Mouse (Mus musculus) myocyte (in vitro differentiated cells): ENCODE results near the gene Fam178b. TPM values are rescaled to one million over a fixed set of nuclear protein-coding genes. Genes with fewer than 3 reads are reported as not detected.
A peak's percentile ranks its signal among the peaks of the same experiment; 100 is the strongest.

Source experiments
- H3K27me3 ChIP-seq: one replicate; pipeline ENCODE4 v1.6.1; 2011; ENCODE audit not compliant: control insufficient read depth, insufficient read depth, insufficient read length
- H3K36me3 ChIP-seq: one replicate; pipeline ENCODE4 v1.6.1; 2011; ENCODE audit not compliant: control insufficient read depth, insufficient read depth
- H3K4me2 ChIP-seq: one replicate; pipeline ENCODE4 v1.6.1; 2011; ENCODE audit warnings: low read depth, control low read depth
- H3K4me3 ChIP-seq: one replicate; pipeline ENCODE4 v1.5.1; 2011; ENCODE audit warnings: mild to moderate bottlenecking, control low read depth, moderate library complexity
- H3K79me2 ChIP-seq: one replicate; pipeline ENCODE4 v1.6.1; 2011; ENCODE audit not compliant: control insufficient read depth, insufficient read depth
- H3ac ChIP-seq: one replicate; pipeline ENCODE4 v1.6.1; 2011; ENCODE audit not compliant: control insufficient read depth, insufficient read length
- CEBPB ChIP-seq: IDR thresholded peaks from 2 replicates; pipeline ENCODE4 v1.6.1; 2011; ENCODE audit warnings: mild to moderate bottlenecking, moderate library complexity; ENCODE audit not compliant: poor library complexity, insufficient read depth, severe bottlenecking
- E2F4 ChIP-seq: IDR thresholded peaks from one replicate; pipeline ENCODE4 v1.6.1; 2011; ENCODE audit warnings: mild to moderate bottlenecking, control low read depth, moderate library complexity; ENCODE audit not compliant: insufficient read depth
- MAX ChIP-seq: IDR thresholded peaks from one replicate; pipeline ENCODE4 v1.6.1; 2011; ENCODE audit warnings: low read depth, mild to moderate bottlenecking, control low read depth
- MYOD1 ChIP-seq, 3 experiments: IDR thresholded peaks; one replicate each; pipeline ENCODE4 v1.6.1; 2011; ENCODE audit warnings: control low read depth in 2 of 3, low read depth in 2 of 3, mild to moderate bottlenecking in 2 of 3, moderate library complexity in 1 of 3; ENCODE audit not compliant: insufficient read length in 2 of 3, control insufficient read depth in 1 of 3
- MYOG ChIP-seq, 3 experiments: IDR thresholded peaks; one replicate each; pipeline ENCODE4 v1.6.1; 2011; ENCODE audit warnings: control low read depth in 2 of 3, low read depth in 2 of 3, mild to moderate bottlenecking in 2 of 3; ENCODE audit not compliant: insufficient read length in 2 of 3, control insufficient read depth in 1 of 3, insufficient read depth in 1 of 3
- POLR2A ChIP-seq: IDR thresholded peaks from one replicate; pipeline ENCODE4 v1.6.1; 2011; ENCODE audit warnings: low read depth, mild to moderate bottlenecking, control low read depth, moderate library complexity; ENCODE audit not compliant: insufficient read length
- POLR2AphosphoS2 ChIP-seq: IDR thresholded peaks from one replicate; pipeline ENCODE4 v1.6.1; 2011; ENCODE audit warnings: low read depth, control low read depth; ENCODE audit not compliant: insufficient read length
- REST ChIP-seq: IDR thresholded peaks from one replicate; pipeline ENCODE4 v1.6.1; 2011; ENCODE audit warnings: mild to moderate bottlenecking, control low read depth, moderate library complexity; ENCODE audit not compliant: insufficient read depth, insufficient read length
- SRF ChIP-seq: IDR thresholded peaks from one replicate; pipeline ENCODE4 v1.6.1; 2011; ENCODE audit warnings: low read depth; ENCODE audit not compliant: control insufficient read depth, insufficient read length
- TCF12 ChIP-seq: IDR thresholded peaks from one replicate; pipeline ENCODE4 v1.6.1; 2011; ENCODE audit warnings: mild to moderate bottlenecking, control low read depth; ENCODE audit not compliant: poor library complexity, insufficient read depth, severe bottlenecking
- TCF3 ChIP-seq: IDR thresholded peaks from one replicate; pipeline ENCODE4 v1.6.1; 2011; ENCODE audit warnings: low read depth, control low read depth; ENCODE audit not compliant: insufficient read length
- USF1 ChIP-seq: IDR thresholded peaks from one replicate; pipeline ENCODE4 v1.6.1; 2011; ENCODE audit warnings: low read depth, mild to moderate bottlenecking, control low read depth, moderate library complexity
- polyA plus RNA-seq: library from polyadenylated mRNA; unstranded; fragments of >200 nt; fragmentation: generic; extraction: Trizol; gene quantifications from one replicate; pipeline ENCODE4 v1.2.1, GENCODE M21; 2012; ENCODE audit warnings: missing spikeins

Fam178b gene
- polyA plus RNA-seq, 1 experiment = 1.5 TPM

GRCm38 (mm10) chr1:36548771-36549170 is 134.2 kb downstream of the Fam178b start:
- H3K36me3 ChIP-seq = peaks cover 43% of the 10 kb centered on the region
- no peak for TF ChIP-seq E2F4
- no peak for TF ChIP-seq MYOG (IDR thresholded peaks at IDR 0.05; ENCODE audit: control insufficient read depth in 1 of 3, insufficient read depth in 1 of 3, insufficient read length in 2 of 3, low read depth in 2 of 3)
- no peak for TF ChIP-seq MYOD1 (IDR thresholded peaks at IDR 0.05; ENCODE audit: control insufficient read depth in 1 of 3, insufficient read length in 2 of 3, low read depth in 2 of 3)
- no peak for TF ChIP-seq TCF12
- TF ChIP-seq SRF = no peak
- TF ChIP-seq TCF3 = no peak
- no peak for TF ChIP-seq USF1
- no peak for TF ChIP-seq POLR2AphosphoS2
- TF ChIP-seq CEBPB = no peak
- no peak for TF ChIP-seq MAX
- TF ChIP-seq POLR2A = no peak
- no peaks in the 10 kb centered on the region for H3K27me3 ChIP-seq
- no peak overlapping the region for H3ac ChIP-seq
- no peak overlapping the region for H3K4me3 ChIP-seq
- H3K79me2 ChIP-seq = peaks cover 24% of the 10 kb centered on the region
- no peak overlapping the region for H3K4me2 ChIP-seq

- H3K4me3 ChIP-seq = no peak overlapping the region
- H3K4me2 ChIP-seq = no peak overlapping the region
- H3K36me3 ChIP-seq = peaks cover 38% of the 10 kb centered on the region
- H3K27me3 ChIP-seq = no peaks in the 10 kb centered on the region
- H3ac ChIP-seq = no peak overlapping the region
- peaks cover 20% of the 10 kb centered on the region for H3K79me2 ChIP-seq
- TF ChIP-seq SRF (no peak), E2F4 (no peak), USF1 (no peak), POLR2AphosphoS2 (peak; percentile 46), MAX (no peak), MYOG (IDR thresholded peaks at IDR 0.05; ENCODE audit: control insufficient read depth in 1 of 3, insufficient read depth in 1 of 3, insufficient read length in 2 of 3, low read depth in 2 of 3) (no peak)
Observed at GRCm38 (mm10) chr1:36547981-36548598, 134.9 kb downstream of the Fam178b start.

GRCm38 (mm10) chr1:36546888-36547471 is 136.0 kb downstream of the Fam178b start, which contains the start of gene Ankrd39:
Gene Ankrd39 (minus strand): TSS chr1:36547445.
- peaks cover 20% of the 10 kb centered on the region for H3K79me2 ChIP-seq
- no peak for TF ChIP-seq REST
- no peak for TF ChIP-seq E2F4
- TF ChIP-seq POLR2AphosphoS2 = peak; percentile 53
- no peak for TF ChIP-seq TCF3
- TF ChIP-seq POLR2A = peak; percentile 76
- peak; percentile 71 for TF ChIP-seq SRF
- peaks cover 27% of the 10 kb centered on the region for H3K36me3 ChIP-seq
- peak within 1 kb of the TSS; percentile 37 for H3K4me3 ChIP-seq
- H3ac ChIP-seq = peak within 1 kb of the TSS; percentile 39
- H3K27me3 ChIP-seq = no peaks in the 10 kb centered on the region
- H3K4me2 ChIP-seq = peak within 1 kb of the TSS; percentile 70

- H3K79me2 ChIP-seq = peaks cover 19% of the 10 kb centered on the region
- H3K4me3 ChIP-seq = peak overlapping the region; percentile 37
- peak overlapping the region; percentile 39 for H3ac ChIP-seq
- TF ChIP-seq MAX = no peak
- no peak for TF ChIP-seq MYOG (IDR thresholded peaks at IDR 0.05; ENCODE audit: control insufficient read depth in 1 of 3, insufficient read depth in 1 of 3, insufficient read length in 2 of 3, low read depth in 2 of 3)
- no peak for TF ChIP-seq MYOD1 (IDR thresholded peaks at IDR 0.05; ENCODE audit: control insufficient read depth in 1 of 3, insufficient read length in 2 of 3, low read depth in 2 of 3)
- TF ChIP-seq E2F4 = no peak
- TF ChIP-seq TCF3 = no peak
- H3K27me3 ChIP-seq = no peaks in the 10 kb centered on the region
- peaks cover 17% of the 10 kb centered on the region for H3K36me3 ChIP-seq
- peak overlapping the region; percentile 70 for H3K4me2 ChIP-seq
Observed at GRCm38 (mm10) chr1:36545845-36546600, 137.0 kb downstream of the Fam178b start.

GRCm38 (mm10) chr1:36545382-36545781 is 137.6 kb downstream of the Fam178b start:
- peak overlapping the region; percentile 27 for H3K4me2 ChIP-seq
- no peaks in the 10 kb centered on the region for H3K27me3 ChIP-seq
- no peak for TF ChIP-seq REST
- TF ChIP-seq TCF12 = no peak
- no peak for TF ChIP-seq MYOG (IDR thresholded peaks at IDR 0.05; ENCODE audit: control insufficient read depth in 1 of 3, insufficient read depth in 1 of 3, insufficient read length in 2 of 3, low read depth in 2 of 3)
- TF ChIP-seq CEBPB = no peak
- TF ChIP-seq USF1 = no peak
- no peak for TF ChIP-seq SRF
- TF ChIP-seq POLR2AphosphoS2 = no peak
- TF ChIP-seq MYOD1 (IDR thresholded peaks at IDR 0.05; ENCODE audit: control insufficient read depth in 1 of 3, insufficient read length in 2 of 3, low read depth in 2 of 3) = no peak
- TF ChIP-seq POLR2A = no peak
- no peak for TF ChIP-seq E2F4
- no peak for TF ChIP-seq TCF3
- TF ChIP-seq MAX = no peak
- peak overlapping the region; percentile 37 for H3K4me3 ChIP-seq
- peaks cover 15% of the 10 kb centered on the region for H3K79me2 ChIP-seq
- no peak overlapping the region for H3ac ChIP-seq
- H3K36me3 ChIP-seq = peaks cover 12% of the 10 kb centered on the region
